Mouse (Mus musculus) natural killer cell, adult 2 months (primary cell): ENCODE data around the gene Gm20388.

Source experiments
- DNase-seq, 2 experiments: peaks; one replicate each; pipeline ENCODE4 v3.0.0; 2022; ENCODE audit warnings: low spot score in 2 of 2

The Gm20388 gene

GRCm38 (mm10) chr8:122443262-122444006 lies 2532.8 kb downstream of the Gm20388 start, which contains the start of gene Mvd:
Gene Mvd, minus strand, starts transcription at chr8:122443422.
- peak; percentile 98 to 99 for DNase-seq

- DNase-seq, result peak; percentile 71 to 72
Measured at GRCm38 (mm10) chr8:122444058-122444748, 2533.6 kb downstream of the Gm20388 start.

- no peak for DNase-seq
Measured at GRCm38 (mm10) chr8:122445203-122445602, 2534.6 kb downstream of the Gm20388 start.

GRCm38 (mm10) chr8:122451161-122451703 lies 2540.6 kb downstream of the Gm20388 start:
- no peak for DNase-seq

- DNase-seq, result no peak
Measured at GRCm38 (mm10) chr8:122452154-122452553, 2541.5 kb downstream of the Gm20388 start.

GRCm38 (mm10) chr8:122454409-122454808 lies 2543.8 kb downstream of the Gm20388 start:
- no peak for DNase-seq

GRCm38 (mm10) chr8:122457171-122457570 lies 2546.5 kb downstream of the Gm20388 start:
- no peak for DNase-seq

DNA sequence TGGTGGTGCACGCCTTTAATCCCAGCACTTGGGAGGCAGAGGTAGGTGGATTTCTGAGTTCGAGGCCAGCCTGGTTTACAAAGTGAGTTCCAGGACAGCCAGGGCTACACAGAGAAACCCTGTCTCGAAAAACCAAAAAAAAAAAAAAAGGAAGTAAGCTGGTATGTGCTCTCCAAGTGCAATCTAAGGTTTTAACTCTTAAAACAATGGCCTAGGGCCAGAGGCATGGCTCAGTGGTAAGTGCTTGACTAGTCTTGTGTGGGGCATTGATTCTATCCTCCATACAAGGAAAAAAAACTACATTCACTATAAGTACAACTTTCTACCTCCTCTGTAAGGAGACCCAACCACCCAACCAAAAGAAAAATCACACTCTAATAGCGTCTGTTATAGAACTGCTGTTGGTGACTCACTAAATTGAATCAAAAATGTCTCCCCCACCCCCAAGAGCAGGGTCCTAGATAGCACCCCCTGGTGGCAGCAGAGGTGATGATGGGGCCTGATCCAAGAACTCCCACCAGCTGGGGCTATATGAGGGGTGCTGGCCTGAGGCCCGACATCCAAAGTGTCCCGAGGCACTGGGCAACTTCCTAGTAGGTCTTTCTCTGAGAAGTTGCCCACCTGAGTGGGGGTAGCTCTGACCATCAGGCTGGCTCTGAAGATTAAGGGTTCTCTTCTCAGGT lies 2548.7 kb downstream of the Gm20388 start:
- peak; percentile 51 to 67 for DNase-seq

- peak in 1 of 2 experiments; percentile 41 for DNase-seq
Measured at GRCm38 (mm10) chr8:122459990-122460389, 2549.3 kb downstream of the Gm20388 start.

GRCm38 (mm10) chr8:122460524-122461472 lies 2550.2 kb downstream of the Gm20388 start, which contains the start of gene Snai3:
Gene Snai3, minus strand, starts transcription at chr8:122460733.
- peak; percentile 45 to 79 for DNase-seq

DNA sequence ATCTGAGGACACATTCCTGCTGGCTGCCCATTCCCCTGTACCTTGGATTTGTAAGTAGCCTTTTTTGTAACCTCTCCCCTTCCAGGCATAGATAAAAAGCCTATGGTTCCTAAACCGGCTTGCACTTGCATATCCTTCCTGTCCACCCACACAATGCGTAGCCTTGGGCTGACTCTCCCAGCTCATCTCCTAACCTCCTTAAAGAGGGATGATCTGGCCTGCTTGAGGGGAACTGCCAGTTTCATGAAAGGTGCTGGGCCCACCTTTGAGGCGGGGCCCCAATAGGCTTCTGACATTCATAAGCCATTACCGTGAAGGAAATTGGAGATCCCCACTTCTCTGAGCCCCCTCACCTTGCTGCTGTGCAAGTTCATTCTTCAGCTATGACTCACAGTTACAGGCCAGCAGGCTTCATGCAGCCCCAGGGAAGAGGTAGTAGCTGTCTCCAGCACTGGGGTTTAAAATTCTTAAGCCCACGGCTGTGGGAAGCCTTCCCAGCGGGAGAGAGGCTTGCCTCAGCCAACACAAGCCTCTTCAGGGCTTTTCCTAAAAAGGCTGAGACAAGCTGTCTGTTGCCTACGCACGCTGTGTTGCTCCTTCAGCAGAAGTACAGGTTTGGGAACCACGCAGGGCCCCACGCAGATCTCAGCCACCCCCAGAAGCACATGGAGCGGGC lies 2551.0 kb downstream of the Gm20388 start:
- no peak for DNase-seq

- no peak for DNase-seq
Measured at GRCm38 (mm10) chr8:122462510-122462909, 2551.9 kb downstream of the Gm20388 start.

GRCm38 (mm10) chr8:122463651-122464640 lies 2553.3 kb downstream of the Gm20388 start:
- DNase-seq, result peak; percentile 21 to 27

- no peak for DNase-seq
Measured at GRCm38 (mm10) chr8:122464985-122465384, 2554.3 kb downstream of the Gm20388 start.

DNA sequence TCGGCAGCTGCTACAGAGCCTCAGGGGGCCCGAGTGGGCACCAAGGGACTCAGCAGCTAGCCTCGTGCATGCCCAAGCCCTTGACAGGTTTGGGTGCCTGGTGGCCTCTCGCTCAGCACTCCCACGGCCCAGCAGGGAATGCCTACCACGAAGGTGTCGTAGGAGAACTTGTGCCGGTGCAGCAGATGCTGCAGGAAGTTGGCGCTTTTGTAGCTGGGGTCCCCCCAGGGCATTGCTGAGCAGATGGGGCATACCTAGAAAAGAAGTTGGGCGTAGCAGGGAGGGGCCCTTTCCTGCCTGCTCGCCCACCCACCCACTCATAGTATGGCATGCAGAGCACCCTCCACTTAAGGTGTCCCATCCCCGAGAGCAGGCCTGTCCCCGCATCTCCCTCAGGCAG lies 2557.2 kb downstream of the Gm20388 start:
- DNase-seq, result no peak

DNA sequence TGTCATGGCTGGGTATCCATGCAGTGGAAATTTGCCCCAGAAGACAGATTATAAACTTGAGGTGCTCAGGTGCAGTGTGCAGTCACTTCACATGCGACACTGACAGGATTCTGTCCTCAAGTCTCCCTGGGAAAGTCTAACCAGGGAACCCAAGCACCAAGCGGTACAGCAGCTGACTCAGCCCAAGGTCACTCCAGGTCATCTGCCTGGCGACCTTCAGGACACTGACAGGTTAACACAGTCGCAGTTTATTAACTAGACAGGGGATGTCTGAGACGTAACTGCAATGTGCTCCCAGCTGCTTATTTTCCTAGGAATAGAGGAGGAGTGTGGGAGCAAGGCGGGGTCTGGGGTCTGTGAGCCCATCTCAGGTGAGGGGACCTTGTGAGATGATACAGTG lies 2558.8 kb downstream of the Gm20388 start:
- no peak for DNase-seq

DNA sequence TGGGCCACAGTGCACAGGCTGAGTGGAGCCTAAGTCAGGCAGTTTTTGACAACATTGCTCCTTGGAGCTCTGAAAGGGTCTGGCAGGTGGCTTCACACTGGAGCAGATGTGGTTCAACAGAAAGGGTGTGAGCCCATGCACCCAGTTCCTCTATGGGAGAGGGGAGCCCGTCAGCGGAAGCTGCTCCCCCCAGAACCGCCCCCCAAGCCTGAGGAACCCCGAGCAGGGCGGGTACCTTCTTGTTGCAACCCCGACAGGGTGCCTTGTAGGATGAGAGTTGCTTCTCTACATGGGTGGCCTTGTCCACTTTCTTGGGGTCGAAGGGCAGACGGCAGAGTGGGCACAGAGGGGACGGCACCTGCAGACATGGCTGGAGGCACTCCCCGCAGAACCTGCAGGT lies 2559.3 kb downstream of the Gm20388 start:
- DNase-seq, result no peak

GRCm38 (mm10) chr8:122470691-122471090 lies 2560.1 kb downstream of the Gm20388 start:
- no peak for DNase-seq

- peak; percentile 38 to 56 for DNase-seq
Measured at GRCm38 (mm10) chr8:122473911-122474421, 2563.3 kb downstream of the Gm20388 start.
